Mouse (Mus musculus): ENCODE measurements around the gene Nanos3.

The Nanos3 gene

GRCm38 (mm10) chr8:84183261-84184084, 1.5 kb downstream of the Nanos3 start:
- peak; percentile 39 to 47 for DNase-seq

DNA sequence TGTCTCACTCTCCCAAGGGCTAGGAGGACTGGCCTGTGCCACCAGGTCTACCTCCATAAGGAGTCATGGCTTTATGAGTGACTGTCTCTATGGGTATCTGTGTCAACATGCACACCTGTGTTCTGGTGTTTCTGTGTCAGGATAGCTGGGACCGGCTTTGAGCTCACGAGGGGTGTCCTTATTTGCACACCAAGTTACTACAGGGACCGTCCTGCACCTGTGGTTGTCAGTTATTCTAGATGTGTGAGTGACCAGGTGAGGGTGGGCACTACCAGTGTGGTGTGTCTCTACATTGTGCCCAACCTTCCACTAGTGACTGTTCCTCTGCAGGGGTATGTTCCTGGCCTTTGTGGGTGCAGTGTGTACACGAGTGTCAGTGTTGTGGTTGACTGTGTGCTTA, 2.2 kb downstream of the Nanos3 start:
- no peak for DNase-seq

DNA sequence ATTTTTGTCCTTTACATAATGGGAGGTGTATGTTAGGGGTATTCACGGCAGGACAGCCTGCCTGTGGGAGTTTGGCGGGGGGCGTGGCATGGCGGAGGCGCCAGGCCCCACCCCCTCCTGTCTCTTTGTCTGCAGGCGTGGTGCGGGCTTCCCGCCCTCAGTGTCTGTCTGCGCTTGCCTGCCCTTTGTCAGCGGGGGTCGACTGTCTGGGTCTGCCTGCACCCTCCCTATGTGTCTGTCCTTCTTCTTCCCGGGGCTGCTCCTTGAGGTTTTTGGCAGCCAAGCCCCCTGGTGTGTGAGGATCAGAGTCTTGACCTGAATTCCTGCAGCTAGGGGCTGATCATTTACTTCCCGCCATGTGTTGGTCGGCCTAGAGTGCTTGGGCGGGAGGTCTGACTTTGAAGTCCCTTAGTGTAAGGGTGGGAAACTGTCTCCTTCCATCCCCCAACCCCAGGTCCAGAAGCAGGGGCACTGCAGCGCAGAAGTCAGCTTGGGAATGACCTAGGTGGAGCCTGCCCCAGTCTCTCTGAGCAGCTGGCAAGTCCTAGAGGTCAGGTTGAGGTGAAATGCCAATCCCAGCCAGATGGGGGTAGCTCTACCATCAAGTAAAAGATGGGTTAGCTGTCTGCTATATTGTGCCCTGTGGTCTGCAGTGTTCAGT, 4.4 kb downstream of the Nanos3 start:
- no peak for DNase-seq

DNA sequence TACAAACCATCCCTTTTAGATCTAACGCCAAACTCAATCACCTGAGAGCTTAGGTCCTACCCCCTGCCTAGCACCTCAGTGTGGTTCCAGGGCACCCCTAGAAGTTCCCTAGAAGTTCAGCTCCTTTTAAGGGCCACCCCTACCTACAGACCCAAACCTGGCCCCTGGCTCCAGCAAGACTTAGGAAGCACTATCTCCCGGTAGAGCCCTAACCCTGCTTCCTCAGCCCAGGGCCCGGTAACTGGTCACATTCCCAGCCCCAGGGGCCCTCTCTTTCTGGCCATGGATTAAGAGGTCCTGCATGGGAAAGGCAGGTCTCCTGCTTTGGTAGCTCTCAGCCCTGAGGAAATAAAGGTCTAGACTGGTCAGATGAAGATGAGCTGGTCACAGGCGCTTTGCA, 5.1 kb downstream of the Nanos3 start:
- no peak for DNase-seq

DNA sequence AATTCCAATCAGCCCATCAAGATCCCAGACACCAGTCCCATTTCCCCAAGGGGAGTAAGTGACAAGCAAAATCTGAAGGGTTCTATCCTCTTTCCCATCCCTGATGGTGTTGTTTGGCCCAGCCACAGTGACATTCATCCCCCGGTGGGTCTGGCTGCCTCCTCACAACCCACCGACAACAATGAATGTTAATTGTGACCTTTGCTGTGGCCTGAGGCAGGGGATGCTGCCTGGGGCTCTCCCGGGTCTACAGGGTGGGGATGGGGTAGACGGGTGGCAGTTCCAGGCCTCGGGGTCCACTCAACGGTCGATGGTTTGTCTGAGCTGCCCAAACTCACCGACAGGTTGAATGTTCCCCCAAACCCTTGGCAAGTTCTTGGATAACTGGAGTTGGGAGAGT, 6.4 kb downstream of the Nanos3 start:
- DNase-seq, result no peak

GRCm38 (mm10) chr8:84177405-84177804, 7.6 kb downstream of the Nanos3 start:
- DNase-seq, result no peak

DNA sequence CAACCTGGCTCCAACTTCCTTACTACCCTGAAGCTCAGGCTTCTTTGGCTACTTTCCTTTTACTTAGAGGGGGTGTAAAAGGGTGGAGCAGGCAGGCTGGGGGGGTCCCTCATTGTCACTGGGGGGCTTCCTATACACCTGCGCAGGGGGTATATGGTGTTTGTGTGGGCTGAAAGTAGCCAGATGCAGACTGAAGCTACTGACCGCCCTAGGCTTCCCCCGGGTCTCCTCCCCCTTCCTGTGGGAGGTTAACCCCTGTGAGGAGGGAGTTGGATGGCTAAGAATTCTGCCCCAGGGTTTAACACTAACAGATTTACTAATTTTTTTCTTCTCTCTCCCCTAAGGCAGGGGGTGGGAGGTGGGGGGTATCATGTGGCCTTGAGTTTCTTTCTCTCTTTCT, 8.5 kb downstream of the Nanos3 start:
- DNase-seq, result no peak

- DNase-seq, result peak; percentile 76 to 83
Observed at GRCm38 (mm10) chr8:84173861-84174260, 11.2 kb downstream of the Nanos3 start.

DNA sequence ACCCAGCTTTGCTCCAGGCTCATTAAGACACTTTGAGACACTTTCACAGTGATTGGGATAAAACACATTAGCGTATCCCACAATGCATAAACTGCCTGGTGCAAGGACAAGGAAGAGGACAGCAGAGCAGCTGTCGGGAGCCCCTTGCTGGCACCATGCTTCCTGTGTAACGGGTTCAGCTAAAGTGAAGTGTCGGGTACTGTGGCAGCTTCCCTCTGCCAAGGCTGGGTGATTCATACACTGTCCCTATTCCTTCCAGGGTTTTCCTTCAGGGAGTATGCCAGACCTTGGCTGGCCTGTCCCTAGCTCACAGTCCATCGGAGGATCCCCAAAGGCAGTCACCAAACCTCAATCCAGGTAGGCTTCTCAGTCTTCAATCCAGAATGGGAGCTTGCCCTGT, 14.9 kb downstream of the Nanos3 start:
- DNase-seq, result no peak

- DNase-seq, result no peak
Observed at GRCm38 (mm10) chr8:84167696-84168095, 17.3 kb downstream of the Nanos3 start.

DNA sequence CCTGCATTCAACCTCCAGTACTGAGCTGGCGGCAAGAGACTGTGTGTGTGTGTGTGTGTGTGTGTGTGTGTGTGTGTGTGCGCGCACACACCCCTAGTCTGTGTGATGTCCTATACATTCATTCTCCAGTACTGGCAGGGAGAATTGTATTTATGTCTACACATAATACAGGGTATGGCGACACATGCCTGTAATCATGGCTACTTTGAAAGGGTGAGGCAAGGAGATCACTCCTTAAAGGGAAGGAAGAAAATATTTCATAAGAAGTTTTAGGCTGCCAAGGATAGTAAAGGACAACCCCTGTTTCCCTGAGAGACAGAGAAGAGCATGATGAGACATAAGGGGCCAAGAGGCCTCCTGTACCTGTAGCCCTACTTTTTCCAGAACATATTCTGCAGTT, 27.4 kb downstream of the Nanos3 start:
- no peak for DNase-seq

- no peak for DNase-seq
Observed at GRCm38 (mm10) chr8:84149181-84149580, 35.8 kb downstream of the Nanos3 start.

- DNase-seq, result peak in 1 of 2 experiments; percentile 27
Observed at GRCm38 (mm10) chr8:84148531-84148850, 36.5 kb downstream of the Nanos3 start.

- peak; percentile 96 to 97 for DNase-seq
Observed at GRCm38 (mm10) chr8:84147769-84148530, 37.1 kb downstream of the Nanos3 start, which contains the start of the genes Cc2d1a and 4930432K21Rik. Gene Cc2d1a, minus strand, starts transcription at chr8:84147936. Gene 4930432K21Rik, plus strand, starts transcription at chr8:84148025.

DNA sequence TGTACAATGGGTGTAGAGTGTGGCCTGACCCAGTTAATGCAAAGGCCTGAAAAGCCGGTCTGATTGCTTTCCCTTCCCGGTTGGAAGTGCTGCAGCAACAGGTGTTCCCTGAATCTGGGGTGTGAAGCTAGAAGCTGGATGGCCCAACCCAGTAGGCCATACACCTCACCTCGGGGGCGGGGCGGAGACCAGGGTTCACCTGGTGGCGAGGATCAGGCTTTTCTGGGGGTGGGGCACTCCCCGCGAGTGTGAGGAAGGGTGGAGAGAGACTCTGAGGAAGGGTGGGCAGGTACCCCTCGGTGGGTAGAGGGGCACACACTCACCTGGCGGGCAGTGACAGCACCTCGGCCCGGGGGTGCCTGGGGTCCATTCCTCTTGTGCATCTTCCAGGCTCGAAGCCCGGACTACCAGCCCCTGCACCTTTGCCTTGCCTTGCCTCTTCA, 37.7 kb downstream of the Nanos3 start:
- DNase-seq, result peak in 1 of 2 experiments; percentile 53

DNA sequence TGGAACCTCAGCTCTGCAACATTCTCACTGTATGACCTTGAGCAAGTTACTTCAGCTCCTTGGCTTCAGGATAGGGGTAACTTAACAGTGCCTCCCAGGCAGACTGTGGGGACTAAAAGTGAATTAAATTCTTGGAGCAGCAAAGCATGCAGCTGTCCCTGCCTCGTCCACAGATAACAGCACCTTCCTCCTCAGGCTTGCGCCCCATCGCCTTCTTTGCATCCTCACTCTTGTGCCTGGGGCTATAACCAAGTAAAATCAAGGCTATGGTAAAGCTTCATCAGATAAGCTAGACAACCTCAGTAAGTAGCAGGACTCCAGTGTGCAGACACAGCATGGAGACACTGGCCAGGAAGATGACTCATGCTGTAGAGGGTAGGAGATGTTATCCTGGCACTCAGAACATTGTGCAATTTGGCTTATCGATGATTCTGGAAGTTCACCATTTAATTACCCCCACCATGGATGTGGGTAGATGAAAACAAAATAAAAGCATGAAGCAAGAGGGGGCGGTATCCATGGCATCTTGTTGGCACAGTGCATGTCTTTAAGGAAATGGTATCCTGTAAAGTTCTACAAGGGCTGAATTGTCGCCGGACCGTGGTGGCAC, 40.3 kb downstream of the Nanos3 start:
- no peak for DNase-seq

DNA sequence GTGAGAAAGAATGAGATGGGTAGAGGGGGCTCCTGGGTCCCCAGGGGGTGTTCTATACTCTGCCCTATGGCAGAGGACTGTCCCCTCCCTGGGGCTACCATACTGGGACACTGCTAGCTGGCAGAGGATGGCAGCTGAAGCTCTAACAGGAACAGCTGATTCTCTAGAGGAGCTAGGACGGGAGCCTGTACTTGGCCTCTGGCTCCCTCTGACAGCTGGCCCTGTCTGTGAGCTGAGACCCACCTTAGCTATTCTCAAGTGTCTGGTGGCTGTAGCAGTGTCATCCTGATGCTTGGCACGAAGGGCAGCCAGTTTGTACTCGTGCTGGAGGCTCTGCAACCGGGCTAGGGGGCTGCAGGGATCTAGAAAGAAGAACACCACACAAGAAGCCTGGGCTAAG, 44.2 kb downstream of the Nanos3 start:
- DNase-seq, result no peak

GRCm38 (mm10) chr8:84137848-84138247, 47.2 kb downstream of the Nanos3 start:
- no peak for DNase-seq

DNA sequence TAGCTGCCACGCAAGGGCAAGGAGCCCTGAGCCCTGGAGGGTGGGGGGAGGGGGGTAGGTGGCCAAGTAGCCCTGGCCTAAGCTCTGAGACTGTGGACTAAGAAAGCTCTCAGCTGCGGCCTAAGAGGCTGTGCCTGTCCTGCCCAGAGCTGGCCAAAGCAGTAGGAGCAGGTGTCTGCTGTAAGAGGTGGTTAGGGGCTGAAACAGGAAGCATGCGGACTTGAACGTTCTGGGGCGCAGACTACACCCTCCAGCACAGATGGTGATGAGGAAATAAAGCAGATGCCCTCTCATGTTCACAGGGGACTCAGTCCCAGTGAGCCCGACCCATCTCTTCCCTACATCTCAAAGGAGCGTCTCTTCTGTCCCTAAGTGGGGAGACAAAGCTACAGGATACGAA, 52.8 kb downstream of the Nanos3 start:
- no peak for DNase-seq

DNA sequence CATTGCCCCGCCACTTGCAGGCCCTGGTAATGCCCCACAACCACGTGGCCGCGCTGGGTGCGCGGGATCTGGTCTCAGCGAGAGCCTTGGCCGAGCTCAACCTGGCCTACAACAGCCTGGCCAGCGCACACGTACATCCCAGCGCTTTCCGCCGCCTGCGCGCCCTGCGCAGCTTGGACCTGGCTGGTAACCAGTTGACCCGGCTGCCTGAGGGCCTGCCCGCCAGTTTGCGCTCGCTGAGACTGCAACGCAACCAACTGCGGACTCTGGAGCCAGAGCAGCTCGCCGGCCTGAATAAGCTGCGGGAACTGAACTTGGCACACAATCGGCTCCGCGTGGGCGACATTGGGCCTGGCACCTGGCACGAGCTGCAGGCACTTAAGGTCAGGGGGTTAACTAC, 54.2 kb downstream of the Nanos3 start:
- peak; percentile 78 to 80 for DNase-seq

DNA sequence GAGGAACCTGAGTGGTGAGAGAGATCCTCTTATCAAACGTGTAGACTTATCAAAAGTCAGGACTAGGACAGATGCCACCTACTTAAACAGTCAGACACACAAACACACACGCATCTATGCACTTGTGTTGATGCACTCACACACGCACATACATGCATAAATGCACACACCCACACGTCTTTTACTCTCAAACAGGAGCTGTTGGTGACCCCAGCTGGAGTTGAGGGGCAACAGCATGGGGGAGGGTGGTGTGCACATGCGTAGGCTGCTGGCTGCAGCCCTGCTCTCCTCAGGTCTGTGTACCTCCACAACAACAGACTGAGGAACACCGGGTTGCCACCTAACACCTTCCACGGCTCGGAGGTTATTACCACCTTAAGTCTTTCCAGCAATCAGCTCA, 56.7 kb downstream of the Nanos3 start:
- DNase-seq, result no peak

- no peak for DNase-seq
Observed at GRCm38 (mm10) chr8:84127202-84127901, 57.7 kb downstream of the Nanos3 start.

All from cerebellum, postnatal 36 days (tissue).